Mouse (Mus musculus) G1E (cell line): ENCODE results near the gene Camkk1. TPM values are rescaled to one million over a fixed set of nuclear protein-coding genes. Genes with fewer than 3 reads are reported as not detected.
A peak's percentile ranks its signal among the peaks of the same experiment; 100 is the strongest.

Source experiments
- ATAC-seq: 2 replicates; pipeline ENCODE4 v1.8.0; 2016; ENCODE audit warnings: mild to moderate bottlenecking; ENCODE audit not compliant: insufficient number of reproducible peaks, poor library complexity, low FRiP score, severe bottlenecking; ENCODE audit errors: extremely low read depth
- DNase-seq: peaks from one replicate; pipeline ENCODE4 v3.0.0; 2012; ENCODE audit warnings: low spot score
- H3K27me3 ChIP-seq: 2 replicates; pipeline ENCODE4 v1.6.1; 2012; ENCODE audit warnings: mild to moderate bottlenecking, low read length, inconsistent platforms; ENCODE audit not compliant: insufficient read depth
- H3K36me3 ChIP-seq: replicated peaks from 2 replicates; pipeline ENCODE3; 2012; ENCODE audit warnings: mild to moderate bottlenecking, inconsistent platforms
- H3K4me1 ChIP-seq: 2 replicates; pipeline ENCODE4 v1.6.1; 2012; ENCODE audit warnings: low read depth, low read length, inconsistent platforms, mixed read lengths; ENCODE audit not compliant: insufficient read depth
- H3K4me3 ChIP-seq: 2 replicates; pipeline ENCODE4 v1.5.1; 2012; ENCODE audit warnings: low read depth, mild to moderate bottlenecking, inconsistent platforms, low read length, moderate library complexity, mixed read lengths
- H3K9me3 ChIP-seq: replicated peaks from 2 replicates; pipeline ENCODE4 v1.6.1; 2012; ENCODE audit warnings: inconsistent platforms
- CTCF ChIP-seq: IDR thresholded peaks from 2 replicates; pipeline ENCODE4 v1.5.1; 2012; ENCODE audit warnings: low read depth, low read length, inconsistent platforms, mixed read lengths
- GATA1 ChIP-seq: IDR thresholded peaks from 2 replicates; pipeline ENCODE4 v1.6.1; 2012; ENCODE audit warnings: borderline replicate concordance, low read length, inconsistent platforms, mixed read lengths
- GATA2 ChIP-seq: IDR thresholded peaks from 2 replicates; pipeline ENCODE4 v1.6.1; 2012; ENCODE audit warnings: low read depth, low read length, inconsistent platforms, borderline replicate concordance
- POLR2AphosphoS5 ChIP-seq: IDR thresholded peaks from 2 replicates; pipeline ENCODE4 v1.6.1; 2012; ENCODE audit warnings: low read depth, low read length, inconsistent platforms; ENCODE audit not compliant: insufficient replicate concordance
- TAL1 ChIP-seq: conservative IDR thresholded peaks from 2 replicates; pipeline ENCODE4 v1.6.1; 2012; ENCODE audit warnings: low read depth, low read length, inconsistent platforms, mixed read lengths
- polyA plus RNA-seq: library from polyadenylated mRNA; stranded (reverse); fragments of >175 nt; gene quantifications from 2 replicates; pipeline ENCODE4 v1.2.3, GENCODE M21; 2012
- total RNA-seq, 2 experiments: library from RNA; stranded (forward) in 1 of 2; stranded (reverse) in 1 of 2; fragments of 200-1000 nt in 1 of 2; fragments of >200 nt in 1 of 2; fragmentation: Nextera tagmentation in 1 of 2; gene quantifications; 2 replicates each; pipeline ENCODE4 v1.2.3; 2014 to 2017

Camkk1 gene
- total and polyA plus RNA-seq, 3 experiments: 4.2 to 13.1 (median 9.9) TPM

DNA sequence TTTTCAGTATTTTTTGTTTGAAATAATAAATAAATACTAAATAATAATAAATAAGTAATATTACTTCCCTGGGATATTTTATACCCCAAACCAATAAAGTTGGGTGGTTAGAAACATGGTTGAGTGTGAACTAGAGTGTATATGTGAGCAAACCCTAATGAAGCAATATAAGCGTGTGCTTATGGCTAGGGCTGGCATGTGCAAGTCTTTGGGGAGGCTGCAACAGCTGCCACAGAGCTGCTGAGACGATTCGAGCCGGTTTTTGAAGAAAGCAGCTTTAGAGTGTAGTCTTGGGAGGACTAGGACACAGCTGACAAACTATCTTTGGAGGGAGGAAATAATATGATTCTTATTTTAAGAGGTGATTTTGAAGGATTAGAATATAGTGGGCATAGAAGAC, 57.5 kb downstream of the Camkk1 start:
- H3K4me1 ChIP-seq: no peaks in the 10 kb centered on the region
- TF ChIP-seq CTCF (no peak), GATA1 (no peak), POLR2AphosphoS5 (no peak), GATA2 (no peak), TAL1 (no peak)
- no peak for DNase-seq
- no peak for ATAC-seq
- H3K9me3 ChIP-seq: no peaks in the 10 kb centered on the region
- H3K36me3 ChIP-seq: peaks cover 96% of the 10 kb centered on the region
- H3K27me3 ChIP-seq: no peaks in the 10 kb centered on the region
- no peak overlapping the region for H3K4me3 ChIP-seq

GRCm38 (mm10) chr11:73076733-73077132, 57.9 kb downstream of the Camkk1 start:
- TF ChIP-seq GATA2: no peak
- no peak for TF ChIP-seq TAL1
- no peak for TF ChIP-seq GATA1
- TF ChIP-seq CTCF: no peak
- no peak for TF ChIP-seq POLR2AphosphoS5
- H3K4me3 ChIP-seq: no peak overlapping the region
- no peaks in the 10 kb centered on the region for H3K9me3 ChIP-seq

DNA sequence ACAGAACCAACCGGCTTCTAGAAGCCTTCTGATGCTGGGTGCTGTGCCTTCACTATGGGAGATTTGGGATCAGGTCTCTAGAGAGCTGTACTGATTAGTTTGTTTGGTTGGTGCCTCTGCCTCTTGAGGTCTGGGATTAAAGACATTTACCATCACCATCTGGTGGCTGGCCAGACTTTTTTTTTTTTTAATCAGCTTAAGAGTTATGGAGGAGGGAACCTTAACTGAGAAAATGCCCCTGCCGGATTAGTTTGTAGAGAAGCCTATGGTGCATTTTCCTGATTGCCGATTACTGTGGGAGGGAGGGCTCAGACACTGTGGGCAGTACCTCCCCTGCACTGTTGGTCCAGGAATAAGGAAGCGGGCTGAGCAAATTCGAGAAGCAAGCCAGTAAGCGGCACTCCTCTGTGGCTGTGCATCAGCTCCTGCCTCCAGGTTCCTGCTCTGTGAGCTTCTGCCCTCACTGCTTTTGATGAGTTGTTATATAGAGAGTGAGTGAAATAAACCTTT, 58.5 kb downstream of the Camkk1 start:
- Histone ChIP-seq H3K27me3 (no peaks in the 10 kb centered on the region), H3K36me3 (peaks cover 98% of the 10 kb centered on the region), H3K4me3 (no peak overlapping the region), H3K4me1 (no peaks in the 10 kb centered on the region), H3K9me3 (no peaks in the 10 kb centered on the region)
- DNase-seq (no peak), ATAC-seq (no peak)
- no peak for TF ChIP-seq GATA1
- TF ChIP-seq TAL1: no peak
- TF ChIP-seq POLR2AphosphoS5: no peak
- no peak for TF ChIP-seq CTCF
- no peak for TF ChIP-seq GATA2

More at GRCm38 (mm10) chr11:73076733-73077132, 57.9 kb downstream of the Camkk1 start:
- DNase-seq (no peak), ATAC-seq (no peak)
- Histone ChIP-seq H3K27me3 (no peaks in the 10 kb centered on the region), H3K4me1 (no peaks in the 10 kb centered on the region), H3K36me3 (peaks cover 97% of the 10 kb centered on the region)

GRCm38 (mm10) chr11:73078615-73079014, 59.8 kb downstream of the Camkk1 start:
- ATAC-seq: no peak
- peaks cover 94% of the 10 kb centered on the region for H3K36me3 ChIP-seq
- TF ChIP-seq GATA2 (no peak), CTCF (no peak), TAL1 (no peak), POLR2AphosphoS5 (no peak), GATA1 (no peak)

GRCm38 (mm10) chr11:73080306-73080705, 61.5 kb downstream of the Camkk1 start:
- H3K27me3 ChIP-seq: no peaks in the 10 kb centered on the region
- no peaks in the 10 kb centered on the region for H3K9me3 ChIP-seq
- H3K4me3 ChIP-seq: no peak overlapping the region
- no peak for TF ChIP-seq POLR2AphosphoS5
- TF ChIP-seq GATA2: no peak
- TF ChIP-seq TAL1: no peak
- TF ChIP-seq GATA1: no peak
- no peak for TF ChIP-seq CTCF
- H3K36me3 ChIP-seq: peaks cover 93% of the 10 kb centered on the region
- no peak for DNase-seq
- no peak for ATAC-seq
- peaks cover 8% of the 10 kb centered on the region for H3K4me1 ChIP-seq

More at GRCm38 (mm10) chr11:73078615-73079014, 59.8 kb downstream of the Camkk1 start:
- no peak for DNase-seq
- H3K4me1 ChIP-seq: no peaks in the 10 kb centered on the region
- H3K27me3 ChIP-seq: no peaks in the 10 kb centered on the region
- no peaks in the 10 kb centered on the region for H3K9me3 ChIP-seq
- no peak overlapping the region for H3K4me3 ChIP-seq

DNA sequence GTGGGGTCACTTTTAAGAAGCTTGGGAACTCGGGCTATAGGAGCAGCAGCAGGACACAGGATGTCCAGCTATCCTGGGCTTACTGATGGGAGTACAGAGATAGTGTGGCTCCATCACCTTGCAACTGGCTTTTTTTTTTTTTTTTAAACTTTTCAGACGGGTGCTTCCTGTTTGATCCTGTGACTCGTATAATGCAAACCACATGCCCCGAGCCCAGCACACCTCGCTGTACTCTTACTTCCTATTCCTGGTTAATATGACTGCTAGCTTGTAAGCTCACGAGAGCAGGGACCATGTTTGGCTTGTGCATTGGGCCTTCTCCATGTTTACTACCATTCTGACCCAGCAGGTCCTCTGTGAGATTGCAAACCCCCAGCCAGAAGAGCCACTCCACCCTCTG, 65.5 kb downstream of the Camkk1 start:
- DNase-seq (peak; percentile 10), ATAC-seq (peak; percentile 60)
- Histone ChIP-seq H3K4me3 (no peak overlapping the region), H3K27me3 (peaks cover 5% of the 10 kb centered on the region), H3K9me3 (no peaks in the 10 kb centered on the region), H3K36me3 (peaks cover 67% of the 10 kb centered on the region), H3K4me1 (peaks cover 8% of the 10 kb centered on the region)
- no peak for TF ChIP-seq GATA2
- no peak for TF ChIP-seq CTCF
- no peak for TF ChIP-seq TAL1
- no peak for TF ChIP-seq GATA1
- TF ChIP-seq POLR2AphosphoS5: no peak

DNA sequence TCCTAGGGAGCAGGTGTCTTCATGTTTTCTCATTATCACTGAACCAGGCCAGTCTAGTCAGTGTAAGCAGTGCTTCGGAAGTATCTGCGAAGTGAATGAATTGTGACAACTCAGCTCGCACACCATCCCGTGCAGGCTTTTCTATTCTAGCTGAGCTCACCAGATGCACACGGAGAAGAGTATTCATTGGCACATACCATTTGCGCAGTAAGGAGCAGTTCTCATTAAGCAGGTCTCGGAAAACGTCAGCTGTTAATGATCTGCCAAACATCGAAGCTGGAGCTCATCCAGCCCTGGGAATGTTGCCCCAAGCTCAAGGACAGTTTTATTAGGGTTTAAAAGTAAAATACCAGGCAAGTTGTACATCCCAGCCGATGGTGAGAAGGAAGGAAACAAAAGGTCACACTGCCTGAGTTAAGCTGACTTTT, 66.0 kb downstream of the Camkk1 start:
- TF ChIP-seq TAL1 (no peak), CTCF (no peak), POLR2AphosphoS5 (no peak), GATA1 (no peak), GATA2 (no peak)
- peaks cover 8% of the 10 kb centered on the region for H3K4me1 ChIP-seq
- DNase-seq: no peak

More for the DNA sequence above, 66.0 kb downstream of the Camkk1 start:
- Histone ChIP-seq H3K9me3 (no peaks in the 10 kb centered on the region), H3K36me3 (peaks cover 63% of the 10 kb centered on the region), H3K4me3 (no peak overlapping the region), H3K27me3 (peaks cover 8% of the 10 kb centered on the region)
- ATAC-seq: no peak
